Mouse (Mus musculus) liver, adult (tissue): ENCODE data around the gene Nr1d2.

ENCODE experiments used
- GATA4 ChIP-seq: IDR thresholded peaks from 2 replicates; pipeline ENCODE4 v1.6.1; 2014; ENCODE audit warnings: mild to moderate bottlenecking, low read length; ENCODE audit not compliant: insufficient replicate concordance

Gene Nr1d2

DNA sequence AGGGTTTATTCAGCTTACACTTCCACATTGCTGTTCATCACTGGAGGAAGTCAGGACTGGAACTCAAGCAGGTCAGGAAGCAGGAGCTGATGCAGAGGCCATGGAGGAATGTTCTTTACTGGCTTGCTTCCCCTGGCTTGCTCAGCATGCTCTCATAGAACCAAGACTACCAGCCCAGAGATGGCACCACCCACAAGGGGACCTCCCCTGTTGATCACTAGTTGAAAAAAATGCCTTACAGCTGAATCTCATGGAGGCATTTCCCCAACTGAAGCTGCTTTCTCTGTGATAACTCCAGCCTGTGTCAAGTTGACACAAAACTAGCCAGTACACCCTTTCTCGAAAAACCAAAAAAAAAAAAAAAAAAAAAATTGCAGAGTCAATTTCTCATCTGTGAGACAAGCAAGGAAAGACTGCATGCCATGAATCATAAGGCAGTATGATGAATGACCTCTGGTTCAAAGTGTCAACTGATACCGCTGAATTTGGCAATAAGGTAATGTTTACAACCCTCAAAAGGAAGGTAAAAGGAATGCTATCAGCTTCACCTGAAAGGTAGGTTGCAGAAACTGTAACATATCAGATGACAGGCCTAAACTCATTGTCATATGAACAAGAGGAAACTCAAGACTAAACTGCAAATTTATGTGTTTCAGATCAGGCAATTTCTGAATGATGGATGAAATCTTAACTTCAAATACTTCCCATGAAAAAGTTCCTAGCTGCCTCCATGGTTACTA, 2.3 kb downstream of the Nr1d2 start:
- TF ChIP-seq GATA4 = peak; percentile 67; the same call in 1 of the 2 replicates

DNA sequence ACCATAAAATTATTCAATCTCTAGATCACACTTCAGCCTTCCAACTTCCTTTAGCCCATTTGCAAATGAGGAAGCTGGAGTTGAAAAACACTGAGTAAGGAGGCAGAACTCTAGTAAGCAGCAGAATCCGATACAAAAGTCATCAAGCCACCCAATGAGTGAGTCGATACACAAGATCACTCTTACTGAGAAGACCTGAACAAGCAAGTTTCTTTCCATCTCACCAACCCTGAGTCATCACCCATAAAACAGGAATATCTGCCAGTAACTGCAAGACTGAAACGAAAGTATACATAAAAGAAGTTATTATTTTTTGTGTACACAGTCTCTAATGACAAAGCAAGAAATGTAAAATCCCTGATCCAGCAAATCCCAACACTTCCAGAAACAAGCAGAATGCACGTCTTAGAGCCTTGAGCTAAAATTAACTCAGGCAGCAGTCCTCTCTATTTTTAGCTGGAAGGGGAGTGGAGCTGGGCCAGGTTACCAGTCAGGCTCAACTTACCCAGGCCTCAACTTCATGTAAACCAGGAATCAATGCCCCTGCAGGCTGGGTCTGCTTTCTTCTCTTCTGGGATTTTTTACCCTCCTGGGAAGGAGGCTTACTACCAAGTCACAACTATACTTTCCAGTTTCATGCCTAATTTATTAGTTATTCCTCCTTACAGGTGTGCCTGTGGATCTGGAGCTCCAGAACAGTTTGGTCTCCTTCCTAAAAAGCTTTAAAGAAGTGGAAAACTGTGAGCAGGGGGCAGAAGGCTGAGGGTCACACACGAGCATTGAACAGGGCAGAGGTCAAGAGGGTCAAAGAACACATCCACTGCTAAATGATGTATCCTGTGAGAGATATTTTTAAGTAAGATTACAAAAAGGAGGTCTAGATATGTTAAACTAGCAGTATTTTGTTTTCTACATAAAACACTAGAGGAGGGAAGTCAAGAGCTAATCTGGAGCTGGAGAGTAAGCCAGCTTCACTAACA, 4.7 kb downstream of the Nr1d2 start:
- TF ChIP-seq GATA4 = no peak

DNA sequence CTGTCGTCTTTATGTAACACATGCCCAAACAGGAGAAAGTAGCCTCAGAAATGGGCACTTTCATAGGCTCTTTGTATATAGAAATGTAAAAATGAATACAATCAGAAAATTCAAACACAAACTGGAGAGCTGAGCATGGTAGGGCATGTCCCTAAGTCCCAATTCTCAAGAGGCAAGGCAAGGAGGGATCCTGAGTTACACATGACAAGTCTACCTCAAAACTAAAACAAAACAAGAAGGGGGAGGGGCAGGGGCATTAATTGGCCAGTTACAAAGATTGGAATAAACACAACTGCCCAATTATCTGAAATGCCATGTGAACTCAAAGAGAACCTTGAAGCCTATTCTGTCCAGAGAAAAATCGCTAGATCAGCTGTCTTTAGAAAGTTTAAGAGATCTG, 5.9 kb downstream of the Nr1d2 start:
- no peak for TF ChIP-seq GATA4

DNA sequence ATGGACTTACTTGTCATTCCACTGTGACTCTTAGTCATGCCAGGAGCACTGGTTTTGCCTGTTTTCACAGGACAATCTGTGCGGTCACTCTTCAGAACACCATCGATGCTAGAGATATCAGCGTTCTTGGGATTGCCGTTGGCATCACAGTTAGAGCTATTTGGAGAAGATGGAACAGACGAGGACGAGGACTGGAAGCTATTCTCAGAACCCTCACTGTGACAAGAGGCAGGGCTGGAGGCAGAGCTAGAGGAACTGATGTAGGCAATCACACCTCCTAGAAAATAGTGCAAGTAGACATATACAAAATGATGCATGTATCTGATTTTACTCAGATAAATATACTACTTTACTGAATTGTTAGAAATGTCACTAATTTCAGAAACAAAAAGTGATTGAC, 16.9 kb downstream of the Nr1d2 start:
- no peak for TF ChIP-seq GATA4

DNA sequence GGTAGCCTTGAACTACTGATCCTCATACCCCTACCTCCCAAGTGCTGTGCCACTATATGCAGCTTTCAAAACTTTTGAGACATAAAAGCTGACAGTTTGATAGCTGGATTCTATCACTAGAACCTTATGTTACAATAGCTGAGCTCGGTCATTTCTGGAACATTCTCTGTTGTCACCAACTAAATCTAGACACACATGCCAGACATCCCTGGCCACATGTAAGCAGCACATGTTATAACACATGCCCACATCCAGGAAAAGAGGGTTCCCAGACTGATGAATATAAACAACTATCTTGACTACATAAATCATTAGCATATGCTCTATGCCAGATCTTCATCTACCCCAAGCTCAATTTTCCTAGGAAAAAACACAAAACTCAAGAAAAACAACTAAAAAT, 21.8 kb downstream of the Nr1d2 start:
- TF ChIP-seq GATA4 = no peak

DNA sequence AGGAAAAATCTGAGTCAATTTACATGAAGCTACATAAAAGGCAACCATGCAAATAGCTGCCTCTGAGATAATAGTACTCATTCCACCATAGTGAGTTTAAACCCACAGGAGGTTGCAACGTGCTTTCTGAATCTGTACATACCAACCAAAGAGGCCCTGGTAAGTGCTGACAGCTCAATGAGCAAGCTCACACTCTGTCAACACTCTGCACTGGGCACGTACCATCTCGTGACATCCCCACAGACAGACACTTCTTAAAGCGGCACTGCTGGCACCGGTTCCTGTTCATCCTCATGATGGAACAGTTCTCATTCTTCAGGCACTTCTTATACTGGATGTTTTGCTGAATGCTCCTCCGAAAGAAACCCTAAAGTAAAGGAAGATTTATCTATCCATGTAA, 22.5 kb downstream of the Nr1d2 start:
- TF ChIP-seq GATA4 = no peak

DNA sequence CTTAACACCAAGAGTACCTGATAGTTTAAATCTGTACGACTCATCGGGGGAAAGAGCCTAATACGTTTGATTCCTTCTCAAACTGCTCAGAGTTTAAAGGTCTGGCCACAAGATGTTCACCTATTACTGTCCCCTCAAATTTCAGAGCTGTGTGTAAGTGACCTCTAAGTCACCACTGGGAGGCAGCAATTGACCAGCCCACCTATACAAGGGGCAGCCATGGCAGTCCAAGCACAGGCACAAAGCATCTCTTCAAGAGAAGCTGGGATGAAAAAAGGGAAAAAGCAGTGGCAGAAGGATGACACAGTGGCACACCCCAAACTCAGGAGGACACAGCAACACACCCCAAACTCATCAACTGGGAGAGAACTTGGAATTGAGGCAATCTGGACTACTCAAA, 28.1 kb downstream of the Nr1d2 start:
- no peak for TF ChIP-seq GATA4

DNA sequence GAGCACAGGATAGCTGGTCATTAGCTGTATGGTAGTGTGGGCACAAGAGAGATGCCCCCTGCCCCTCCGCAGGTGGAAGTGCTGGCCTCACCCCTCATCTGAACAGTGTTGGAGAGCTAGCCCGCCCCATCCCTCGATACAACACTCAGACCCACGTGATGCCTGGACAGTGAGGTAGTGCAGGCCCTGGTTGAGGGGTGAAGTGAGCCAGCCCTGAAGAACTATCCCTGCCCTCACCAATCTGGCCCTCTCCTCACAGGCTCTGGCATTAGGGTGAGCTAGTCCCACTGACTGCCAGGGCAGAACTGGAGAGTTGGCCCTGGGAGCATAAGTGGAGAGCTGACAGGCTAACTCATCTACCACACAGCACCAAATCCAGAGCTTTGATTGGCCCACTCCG, 37.5 kb downstream of the Nr1d2 start:
- no peak for TF ChIP-seq GATA4

DNA sequence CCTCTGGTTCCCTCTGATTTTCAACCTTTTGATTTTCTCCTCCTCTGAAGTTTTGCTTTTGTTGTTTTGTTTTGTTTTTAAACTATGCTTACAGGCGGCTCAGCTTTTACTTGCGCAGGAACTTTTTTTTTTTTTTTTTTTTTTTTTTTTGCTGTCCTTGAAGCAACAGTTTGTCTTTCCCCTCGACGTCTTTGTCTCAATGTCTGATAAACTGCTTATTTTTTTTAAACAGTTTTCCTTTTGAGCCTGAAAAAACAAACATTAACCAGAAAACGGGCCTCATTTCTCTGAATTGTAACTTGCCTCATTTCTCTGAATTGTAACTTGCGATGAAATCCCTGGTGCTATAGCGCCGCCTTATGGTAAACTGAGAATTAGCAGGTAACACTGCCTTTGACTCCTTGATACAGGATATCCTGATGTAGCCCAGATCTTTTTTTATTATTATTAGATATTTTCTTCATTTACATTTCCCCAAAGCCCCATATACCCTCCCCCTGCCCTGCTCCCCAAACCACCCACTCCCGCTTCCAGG, 52.0 kb downstream of the Nr1d2 start:
- TF ChIP-seq GATA4 = no peak

DNA sequence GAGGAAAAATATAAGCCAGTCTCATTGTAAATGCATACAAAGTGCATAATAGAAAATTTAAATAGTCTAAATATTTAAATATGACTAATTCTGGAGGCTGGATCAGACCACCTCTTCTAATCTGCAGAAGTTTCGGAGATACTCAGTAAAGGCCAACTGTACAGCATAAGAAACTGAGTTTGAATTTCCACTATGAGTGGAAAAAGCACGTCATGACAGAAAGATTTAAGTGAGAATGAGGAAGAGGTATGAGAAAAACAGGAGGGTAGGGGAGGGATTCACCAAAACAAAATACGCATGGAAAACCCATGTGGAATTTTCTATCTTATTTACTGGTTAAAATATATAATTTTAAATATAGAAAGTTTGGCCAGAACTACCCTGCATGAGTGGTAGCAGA, 71.3 kb downstream of the Nr1d2 start:
- no peak for TF ChIP-seq GATA4

DNA sequence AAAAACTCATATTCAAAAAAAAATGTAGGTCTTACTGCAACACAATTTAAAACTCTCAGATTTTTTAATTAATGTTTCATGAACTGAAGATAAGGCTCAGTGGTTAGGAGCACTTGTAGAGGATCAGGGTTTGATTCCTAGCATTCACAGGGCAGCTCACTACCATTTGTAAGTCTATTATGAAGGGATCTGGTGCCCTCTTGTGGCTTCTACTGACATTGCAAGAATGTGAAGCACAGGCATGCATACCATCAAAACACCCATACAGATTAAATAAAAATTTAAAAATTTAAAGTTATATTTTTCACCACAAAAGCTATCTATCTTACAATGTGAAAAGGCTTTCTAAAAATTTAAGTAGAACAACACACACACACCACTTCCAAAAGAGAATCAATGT, 71.9 kb downstream of the Nr1d2 start:
- no peak for TF ChIP-seq GATA4
